Mouse (Mus musculus): ENCODE measurements around the gene Fam83e.

- TF ChIP-seq POLR2A (IDR thresholded peaks at IDR 0.05; ENCODE audit: borderline replicate concordance, extremely low read depth, low read depth, low read length), result no peak
- no peak for TF ChIP-seq CTCF (IDR thresholded peaks at IDR 0.05; ENCODE audit: insufficient read depth, low read length)
Measured at GRCm38 (mm10) chr7:45679966-45680621, 40.9 kb upstream of the Fam83e start.
